Comparison of ENCODE assay signal across 8 mouse cellular contexts in the genomic region with DNA sequence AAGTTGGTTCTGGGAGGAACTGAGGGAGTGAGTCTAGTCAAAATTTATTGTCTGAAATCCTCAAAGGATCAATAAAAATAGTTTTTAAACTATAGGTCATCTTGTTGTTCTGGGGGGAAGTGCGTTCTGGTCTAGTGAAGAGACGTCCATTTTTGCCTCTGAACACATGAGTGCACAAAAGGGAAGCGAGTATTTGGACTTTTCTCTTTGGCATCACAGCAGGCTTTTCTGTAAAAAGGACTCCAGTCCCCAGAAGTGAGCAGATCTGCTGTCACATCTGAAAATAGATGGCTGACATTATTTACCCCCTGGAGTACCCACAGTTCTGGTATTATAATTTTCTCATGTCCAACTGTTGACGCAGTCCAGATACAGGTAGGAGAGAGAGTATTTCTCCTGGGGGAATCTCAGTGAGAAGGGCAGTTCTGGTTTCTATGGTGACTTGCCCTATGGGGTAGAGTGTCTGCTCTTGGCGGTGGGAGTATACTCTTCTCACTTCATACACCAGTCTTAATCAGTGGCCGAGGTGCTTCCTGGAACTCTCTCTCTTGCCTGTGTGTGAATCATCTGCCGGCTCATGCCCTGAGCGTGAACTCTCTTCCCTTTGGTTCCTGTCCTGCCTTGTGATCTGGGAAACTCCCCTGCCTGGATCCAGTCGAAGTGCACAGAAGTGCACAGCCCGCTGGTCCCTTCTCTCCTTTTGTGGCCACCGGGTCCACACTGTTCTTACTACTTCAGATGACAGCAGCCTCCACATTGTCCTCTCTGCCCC. TPM values are rescaled to one million over a fixed set of nuclear protein-coding genes. Genes with fewer than 3 reads are reported as not detected.
DNase-seq lines count a peak whose midpoint lies in the region; TF ChIP-seq lines count a peak whose summit lies in the region.

No protein-coding gene starts in this region.

- TF ChIP-seq POLR2A in liver, adult 2 months (IDR thresholded peaks at IDR 0.05; ENCODE audit: extremely low read depth, insufficient read depth, low read length) = no peak
- TF ChIP-seq POLR2A in myocyte (IDR thresholded peaks at IDR 0.05; ENCODE audit: insufficient read length, low read depth) = no peak

- H3K9ac ChIP-seq in liver, adult 2 months (ENCODE audit: low read depth, low read length) = no peak overlapping the region

- H3ac ChIP-seq in myocyte (ENCODE audit: control insufficient read depth, insufficient read length) = no peak overlapping the region

- no peaks in the 10 kb centered on the region for H3K27me3 ChIP-seq in liver, adult 2 months (ENCODE audit: control insufficient read depth, insufficient read depth, low read length)
- H3K27me3 ChIP-seq in myocyte (ENCODE audit: control insufficient read depth, insufficient read depth, insufficient read length) = no peaks in the 10 kb centered on the region

- peaks cover 24% of the 10 kb centered on the region; the same call in 1 of the 2 replicates for H3K79me2 ChIP-seq in liver, adult 2 months (ENCODE audit: control insufficient read depth, insufficient read depth, low read length)
- peaks cover 12% of the 10 kb centered on the region for H3K79me2 ChIP-seq in myocyte (ENCODE audit: control insufficient read depth, insufficient read depth)

- no peak overlapping the region for H3K4me3 ChIP-seq in liver, adult 2 months (ENCODE audit: insufficient read depth, low read depth, low read length)
- no peak overlapping the region for H3K4me3 ChIP-seq in myocyte

- peaks cover 9% of the 10 kb centered on the region for H3K4me1 ChIP-seq in liver, adult 2 months (ENCODE audit: control insufficient read depth, insufficient read depth, low read length)

- DNase-seq in gastrocnemius, postnatal 14 days = peak; percentile 10
- no peak for DNase-seq in gastrocnemius, postnatal 10 days
- DNase-seq in adrenal gland, postnatal 10 days = peak; percentile 53
- DNase-seq in heart, postnatal 36 days = peak; percentile 20 to 25
- peak; percentile 33 for DNase-seq in liver, adult 2 months (ENCODE audit: extremely low read depth, low read depth, low spot score)
- no peak for DNase-seq in spleen, adult 18-20 months
- no peak for DNase-seq in spleen, adult 12 weeks (ENCODE audit: low spot score)

- H3K36me3 ChIP-seq in liver, adult 2 months (ENCODE audit: control insufficient read depth, insufficient read depth, low read length) = peaks cover 4% of the 10 kb centered on the region; the same call in 1 of the 2 replicates
- H3K36me3 ChIP-seq in myocyte (ENCODE audit: control insufficient read depth, insufficient read depth) = peaks cover 4% of the 10 kb centered on the region

- H3K27ac ChIP-seq in liver, adult 2 months (replicated peaks; ENCODE audit: insufficient read depth, low read depth, low read length) = 0 out of 2 replicates have a peak overlapping the region, but pooled peaks have one; percentile 8

- 31% methylated on average over 11 of the region's 11 CpGs for WGBS in liver, adult 2 months

- no peak for TF ChIP-seq CTCF in liver, adult 2 months (IDR thresholded peaks at IDR 0.05; ENCODE audit: low read depth, low read length)

- H3K4me2 ChIP-seq in myocyte (ENCODE audit: low read depth) = peak overlapping the region; percentile 51

- intact Hi-C loops in gastrocnemius, postnatal 14 days (cut with DNase I; ENCODE audit: low total_unique reads) = no loop called here
- intact Hi-C loops in heart, postnatal 36 days (cut with DNase I) = no loop called here

TF ChIP-seq in myocyte, 11 proteins besides CTCF, POLR2A, EP300 and RAD21:
- TF ChIP-seq SRF (IDR thresholded peaks at IDR 0.05; ENCODE audit: control insufficient read depth, insufficient read length, low read depth) = no peak
- no peak for TF ChIP-seq POLR2AphosphoS2 (IDR thresholded peaks at IDR 0.05; ENCODE audit: insufficient read length, low read depth)
- no peak for TF ChIP-seq MYOG (IDR thresholded peaks at IDR 0.05; ENCODE audit: control insufficient read depth in 1 of 3, insufficient read depth in 1 of 3, insufficient read length in 2 of 3, low read depth in 2 of 3)
- TF ChIP-seq CEBPB (IDR thresholded peaks at IDR 0.05; ENCODE audit: insufficient read depth, poor library complexity, severe bottlenecking) = no peak

RNA-seq across cellular contexts. Expression of gene Stx7, which starts 15.2 kb away (rescaled TPM):
- 10 to 100 TPM; 23.6 to 35.9 TPM for total RNA-seq in gastrocnemius, postnatal 14 days (2021)
- total RNA-seq in gastrocnemius, postnatal 10 days (2021) = 10 to 100 TPM; 31.8 to 34.9 TPM
- 10 to 100 TPM; 92.2 to 97.9 TPM for total RNA-seq in adrenal gland, postnatal 10 days (2021)
- total RNA-seq in heart, postnatal 36 days (2021) = 10 to 100 TPM; 41.6 to 46.6 TPM
- total RNA-seq in liver, adult 2 months (2014; rRNA removed) = 13.1 and 16.9 TPM in 2 replicates
- 19.2 and 22.5 TPM in 2 replicates for polyA plus RNA-seq in liver, adult 2 months (2012; rRNA removed)
- polyA plus RNA-seq in myocyte (2012; fragmentation: generic; extraction: Trizol) = 54.6 TPM

RNA-seq across cellular contexts. Expression of gene Taar9, which starts 55.0 kb away (rescaled TPM):
- not detected for total RNA-seq in gastrocnemius, postnatal 14 days (2021)
- total RNA-seq in gastrocnemius, postnatal 10 days (2021) = not detected
- total RNA-seq in adrenal gland, postnatal 10 days (2021) = not detected
- not detected for total RNA-seq in heart, postnatal 36 days (2021)
- total RNA-seq in liver, adult 2 months (2014; rRNA removed) = not detected in 2 replicates
- not detected in 2 replicates for polyA plus RNA-seq in liver, adult 2 months (2012; rRNA removed)
- polyA plus RNA-seq in myocyte (2012; fragmentation: generic; extraction: Trizol) = not detected

RNA-seq across cellular contexts. Expression of gene Moxd1, which starts 59.0 kb away (rescaled TPM):
- total RNA-seq in gastrocnemius, postnatal 14 days (2021) = under 1 TPM; 0.64 to 0.92 TPM
- 1 to 10 TPM in 1 of 2 experiments, under 1 TPM in 1; 0.89 to 3.1 TPM for total RNA-seq in gastrocnemius, postnatal 10 days (2021)
- 1 to 10 TPM; 1.0 to 1.9 TPM for total RNA-seq in adrenal gland, postnatal 10 days (2021)
- under 1 TPM; 0.11 to 0.30 TPM for total RNA-seq in heart, postnatal 36 days (2021)
- not detected in 2 replicates for total RNA-seq in liver, adult 2 months (2014; rRNA removed)
- not detected in 2 replicates for polyA plus RNA-seq in liver, adult 2 months (2012; rRNA removed)
- polyA plus RNA-seq in myocyte (2012; fragmentation: generic; extraction: Trizol) = not detected

Comparison
In these comparisons a context has a peak if more than half of its experiments do, and no peak if none do; other contexts are left out.
1. DNase-seq: peak in gastrocnemius, postnatal 14 days (single experiment), adrenal gland, postnatal 10 days (single experiment), heart, postnatal 36 days (2 of 2) and liver, adult 2 months (single experiment); none in gastrocnemius, postnatal 10 days (single experiment), spleen, adult 18-20 months (0 of 2) and spleen, adult 12 weeks (single experiment).